Mouse (Mus musculus) myocyte (in vitro differentiated cells): ENCODE results near the gene Drd1.

Experiments used
- E2F4 ChIP-seq: IDR thresholded peaks from one replicate; pipeline ENCODE4 v1.6.1; 2011; ENCODE audit warnings: mild to moderate bottlenecking, control low read depth, moderate library complexity; ENCODE audit not compliant: insufficient read depth
- MAX ChIP-seq: IDR thresholded peaks from one replicate; pipeline ENCODE4 v1.6.1; 2011; ENCODE audit warnings: low read depth, mild to moderate bottlenecking, control low read depth
- MYOG ChIP-seq, 3 experiments: IDR thresholded peaks; one replicate each; pipeline ENCODE4 v1.6.1; 2011; ENCODE audit warnings: control low read depth in 2 of 3, low read depth in 2 of 3, mild to moderate bottlenecking in 2 of 3; ENCODE audit not compliant: insufficient read length in 2 of 3, control insufficient read depth in 1 of 3, insufficient read depth in 1 of 3
- POLR2A ChIP-seq: IDR thresholded peaks from one replicate; pipeline ENCODE4 v1.6.1; 2011; ENCODE audit warnings: low read depth, mild to moderate bottlenecking, control low read depth, moderate library complexity; ENCODE audit not compliant: insufficient read length
- USF1 ChIP-seq: IDR thresholded peaks from one replicate; pipeline ENCODE4 v1.6.1; 2011; ENCODE audit warnings: low read depth, mild to moderate bottlenecking, control low read depth, moderate library complexity

GRCm38 (mm10) chr13:54103866-54104265 is 48.4 kb upstream of the Drd1 start:
- TF ChIP-seq MAX (no peak), POLR2A (no peak), E2F4 (no peak), USF1 (no peak), MYOG (IDR thresholded peaks at IDR 0.05; ENCODE audit: control insufficient read depth in 1 of 3, insufficient read depth in 1 of 3, insufficient read length in 2 of 3, low read depth in 2 of 3) (no peak)
